Mouse (Mus musculus) ES-Bruce4 (cell line): ENCODE measurements around the gene Unc93b1.

ENCODE experiments used
- CTCF ChIP-seq: IDR thresholded peaks from one replicate; pipeline ENCODE4 v1.8.1; 2011; ENCODE audit warnings: low read depth, low read length
- POLR2A ChIP-seq: IDR thresholded peaks from one replicate; pipeline ENCODE4 v1.8.1; 2011; ENCODE audit warnings: low read length; ENCODE audit not compliant: insufficient read depth

DNA sequence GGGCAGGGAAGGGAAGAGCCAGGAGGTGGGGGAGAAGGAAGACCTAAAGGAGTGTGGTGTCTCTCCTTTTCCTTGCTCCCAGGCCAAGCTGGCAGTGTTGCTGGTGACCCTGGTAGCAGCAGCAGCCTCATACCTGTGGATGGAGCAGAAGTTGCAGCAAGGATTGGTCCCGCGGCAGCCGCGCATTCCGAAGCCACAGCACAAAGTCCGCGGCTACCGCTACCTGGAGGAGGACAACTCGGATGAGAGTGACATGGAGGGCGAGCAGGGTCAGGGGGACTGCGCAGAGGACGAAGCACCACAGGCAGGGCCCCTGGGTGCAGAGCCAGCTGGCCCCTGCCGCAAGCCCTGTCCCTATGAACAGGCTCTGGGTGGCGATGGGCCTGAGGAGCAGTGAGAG lies 13.6 kb downstream of the Unc93b1 start:
- TF ChIP-seq CTCF (no peak), POLR2A (no peak)
